Mouse (Mus musculus) fat pad, adult 2 months (tissue): ENCODE data around the gene Itpr1.

ENCODE experiments used
- DNase-seq: peaks from one replicate; pipeline ENCODE4 v3.0.0-alpha.2; 2011; ENCODE audit warnings: low read depth, low spot score; ENCODE audit errors: extremely low read depth

Gene Itpr1

DNA sequence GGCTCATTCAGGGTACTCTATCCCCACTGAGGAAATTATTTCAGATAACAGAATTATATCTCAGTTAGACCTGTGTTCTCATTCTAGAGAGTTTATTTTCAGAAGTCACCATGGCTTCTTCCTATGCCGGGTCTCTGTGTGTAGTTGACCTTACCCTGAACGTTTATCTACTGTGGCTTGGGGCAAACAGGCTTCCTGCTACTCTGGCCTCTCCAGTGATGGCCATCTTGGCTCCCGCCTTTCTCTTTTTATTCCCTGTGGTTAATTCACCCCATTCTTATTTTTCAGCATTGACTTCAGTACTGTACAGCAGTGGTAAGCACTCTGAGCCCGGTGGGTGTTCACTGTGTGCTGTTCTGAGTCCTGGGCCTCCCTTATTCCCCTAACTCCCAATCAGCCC is 25.1 kb downstream of the Itpr1 start:
- no peak for DNase-seq

GRCm38 (mm10) chr6:108239056-108239455 is 26.2 kb downstream of the Itpr1 start:
- DNase-seq: no peak

GRCm38 (mm10) chr6:108240004-108240403 is 27.1 kb downstream of the Itpr1 start:
- no peak for DNase-seq

GRCm38 (mm10) chr6:108240754-108241153 is 27.9 kb downstream of the Itpr1 start:
- DNase-seq: no peak

DNA sequence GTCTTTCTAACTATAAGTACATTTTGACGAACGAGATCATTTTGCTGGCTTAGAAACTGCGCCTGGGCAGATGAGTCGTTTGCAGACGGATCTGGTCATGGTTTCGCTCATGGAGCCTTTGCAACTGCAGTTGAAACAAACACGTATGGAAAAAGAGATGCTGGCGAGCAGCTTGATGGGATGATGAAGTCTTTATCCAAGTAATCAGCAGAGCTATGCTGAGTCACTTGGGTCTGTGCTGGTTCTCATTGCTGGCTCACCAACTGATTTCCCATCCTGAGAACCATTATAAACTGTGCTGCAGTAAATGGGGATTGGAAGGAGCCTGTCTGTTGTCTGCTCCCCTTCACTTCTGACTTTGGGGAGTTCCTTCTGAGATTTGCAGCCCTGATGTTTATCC is 31.7 kb downstream of the Itpr1 start:
- DNase-seq: no peak

DNA sequence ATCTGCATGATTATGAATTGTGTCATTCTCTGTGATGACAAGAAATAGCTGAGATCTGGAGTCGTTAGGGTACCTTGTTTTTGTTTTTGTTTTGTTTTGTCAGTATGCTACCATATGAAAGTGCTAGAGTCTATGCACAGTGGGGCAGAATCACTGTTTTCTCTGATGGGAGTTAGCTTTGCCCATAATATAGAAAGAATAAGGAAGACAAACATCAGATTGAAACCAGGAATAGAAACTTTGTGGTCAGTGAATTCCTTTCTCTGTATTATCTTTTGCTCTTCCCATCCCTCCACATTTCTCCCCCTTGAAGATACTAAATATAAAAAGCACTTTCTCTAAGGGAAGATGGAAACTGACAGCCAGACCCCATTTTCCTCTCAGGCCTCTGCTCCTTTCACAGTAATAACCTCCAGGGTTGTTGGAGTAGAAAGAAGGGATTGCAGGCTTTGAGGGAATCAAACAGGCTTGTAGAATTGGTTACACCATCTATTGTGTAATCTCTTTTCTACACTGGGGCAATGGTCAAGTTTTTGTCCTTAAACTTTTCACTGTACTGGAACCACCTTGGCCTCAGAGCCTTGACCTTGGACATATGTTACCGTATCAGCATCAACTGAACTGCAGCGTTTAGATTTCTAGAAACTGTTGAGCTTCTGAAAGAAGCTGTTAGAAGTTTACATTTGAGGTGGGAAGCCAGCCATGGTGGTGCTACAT is 33.6 kb downstream of the Itpr1 start:
- no peak for DNase-seq

DNA sequence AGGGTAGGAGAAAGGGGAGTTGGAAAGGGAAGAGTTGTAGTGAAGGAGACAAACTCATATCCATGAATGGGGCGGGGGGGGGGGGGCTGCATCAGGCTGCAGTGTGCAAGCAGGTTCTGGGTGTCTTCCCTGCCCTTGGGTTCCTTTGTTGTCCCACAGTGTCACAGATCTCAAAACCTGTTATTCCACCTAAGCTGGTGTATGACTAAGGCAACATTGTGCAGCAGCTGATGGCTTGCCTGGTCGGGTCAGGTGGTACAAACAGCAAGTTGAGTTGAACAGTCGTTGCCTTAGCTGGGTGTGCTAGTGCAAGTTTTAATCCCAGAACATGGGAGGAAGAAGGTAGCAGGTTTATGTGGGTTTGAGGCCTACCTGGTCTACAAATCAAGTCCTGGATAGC is 34.3 kb downstream of the Itpr1 start:
- no peak for DNase-seq

GRCm38 (mm10) chr6:108248519-108248918 is 35.6 kb downstream of the Itpr1 start:
- no peak for DNase-seq

- no peak for DNase-seq
These were observed 36.4 kb downstream of the Itpr1 start for GRCm38 (mm10) chr6:108249031-108249917.

DNA sequence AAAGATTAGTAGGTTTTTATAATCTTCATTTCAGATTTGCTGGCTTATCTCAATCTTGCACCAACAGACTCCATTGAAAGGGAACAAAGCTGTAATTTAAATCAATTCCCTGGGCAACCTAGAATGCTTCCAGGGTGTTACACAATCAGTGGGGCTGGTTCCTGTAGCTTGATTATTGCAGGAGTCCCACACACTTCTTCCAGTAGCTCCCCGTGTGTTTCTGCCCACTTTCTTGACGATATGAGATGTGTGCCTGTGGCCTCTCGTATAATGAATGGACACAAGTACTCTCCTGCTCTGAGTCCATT is 37.0 kb downstream of the Itpr1 start:
- no peak for DNase-seq

GRCm38 (mm10) chr6:108250416-108250815 is 37.5 kb downstream of the Itpr1 start:
- DNase-seq: no peak

- DNase-seq: no peak
These were observed 39.9 kb downstream of the Itpr1 start for GRCm38 (mm10) chr6:108252565-108253360.

DNA sequence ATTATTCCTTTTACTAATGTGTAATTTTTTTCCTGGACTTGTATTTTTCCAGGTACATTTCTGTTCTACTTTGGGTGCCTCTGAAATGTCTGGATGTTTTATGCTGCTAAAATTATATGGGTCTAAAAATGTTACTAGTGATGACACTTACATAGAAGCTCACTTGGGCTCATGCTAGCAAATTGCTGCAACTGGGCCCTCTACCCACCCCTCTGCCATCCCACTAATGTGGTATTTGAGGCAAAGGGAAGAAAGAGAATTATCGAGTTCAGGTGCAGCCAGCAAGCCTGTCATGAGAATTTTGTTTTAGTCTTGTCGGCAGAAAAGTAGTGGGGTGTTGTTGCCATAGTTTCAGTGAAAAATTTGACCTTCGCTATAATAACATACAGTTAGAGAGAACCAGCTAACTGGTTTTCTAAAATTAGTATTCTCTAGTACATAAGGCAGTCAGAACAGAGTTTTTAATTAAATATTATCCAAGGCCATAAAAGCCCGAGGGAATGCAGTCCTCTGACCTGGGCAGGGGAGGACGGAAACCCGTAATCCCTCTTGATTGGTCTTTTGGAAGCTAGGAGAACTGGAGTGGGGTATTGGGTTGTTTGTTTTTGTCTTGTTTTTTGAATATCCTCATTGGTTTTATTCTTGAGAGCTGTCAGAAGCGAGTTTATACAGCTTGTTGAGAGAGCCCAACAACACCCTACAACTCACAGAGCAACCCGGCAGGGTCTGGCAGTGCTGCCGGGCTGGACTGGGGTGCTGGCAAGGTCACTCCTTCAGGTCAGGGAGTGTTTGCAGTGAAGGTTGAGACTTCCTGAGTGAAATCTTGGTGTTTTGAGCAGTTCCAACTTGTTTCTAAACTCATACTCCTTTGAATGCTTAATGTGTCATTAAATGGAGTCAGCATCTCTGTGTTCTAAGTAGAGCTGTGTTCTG is 41.5 kb downstream of the Itpr1 start:
- DNase-seq: no peak

DNA sequence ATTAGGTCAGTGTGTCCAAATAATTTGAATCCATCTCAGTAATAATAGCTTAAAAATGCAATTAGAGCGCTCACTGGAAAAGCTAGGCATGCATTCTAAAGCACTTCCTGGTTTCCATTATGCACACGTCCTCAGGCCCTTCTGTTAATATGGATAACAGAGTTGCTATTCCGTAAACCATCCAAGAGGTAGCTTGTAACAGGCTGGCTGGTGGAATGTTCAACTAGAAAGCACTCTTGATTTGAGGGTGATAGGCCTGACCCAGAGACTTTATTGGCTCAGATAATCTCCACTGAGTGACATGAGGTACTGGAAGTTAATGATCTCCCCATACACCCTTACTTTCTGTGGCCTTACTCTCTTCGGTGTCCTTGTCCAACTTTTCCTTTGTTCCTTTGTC is 43.0 kb downstream of the Itpr1 start:
- DNase-seq: no peak

DNA sequence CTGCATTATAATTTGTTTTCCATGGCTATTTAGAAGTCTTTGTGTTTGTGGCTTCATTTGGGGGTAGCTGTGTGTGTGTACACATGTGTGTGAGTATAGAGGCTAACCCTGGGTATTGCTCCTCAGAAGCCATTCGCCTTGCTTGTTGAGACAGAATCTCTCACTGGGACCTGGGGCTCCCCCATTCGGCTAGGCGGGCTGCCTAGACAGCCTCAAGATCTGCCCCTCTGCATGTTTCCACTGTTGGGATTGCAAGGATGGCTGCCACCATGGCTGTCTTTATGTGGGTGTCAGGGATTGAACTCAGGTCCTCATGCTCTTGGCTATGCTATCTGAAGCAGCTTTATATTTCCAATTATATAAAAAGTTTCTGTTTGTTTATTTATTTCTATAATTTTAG is 44.3 kb downstream of the Itpr1 start:
- no peak for DNase-seq

DNA sequence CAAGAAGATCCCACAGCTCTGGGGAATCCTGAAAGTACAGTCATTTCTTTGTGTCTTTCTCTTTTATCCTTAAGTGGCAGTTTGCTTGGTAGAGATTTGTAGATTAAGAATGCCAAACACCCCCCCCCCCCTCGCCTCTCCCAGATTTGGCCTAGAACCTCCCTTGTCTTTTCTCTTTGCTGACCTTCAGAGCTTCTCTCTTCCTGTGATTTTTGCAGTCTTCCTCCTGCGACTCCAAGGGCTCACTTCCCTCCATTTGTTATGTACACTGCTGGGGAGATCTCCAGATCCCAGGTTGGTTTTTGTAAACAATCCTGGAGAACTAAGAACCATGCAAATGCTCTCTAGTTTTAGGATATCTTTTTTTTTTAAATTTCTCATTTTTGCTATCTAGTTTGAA is 45.7 kb downstream of the Itpr1 start:
- no peak for DNase-seq

DNA sequence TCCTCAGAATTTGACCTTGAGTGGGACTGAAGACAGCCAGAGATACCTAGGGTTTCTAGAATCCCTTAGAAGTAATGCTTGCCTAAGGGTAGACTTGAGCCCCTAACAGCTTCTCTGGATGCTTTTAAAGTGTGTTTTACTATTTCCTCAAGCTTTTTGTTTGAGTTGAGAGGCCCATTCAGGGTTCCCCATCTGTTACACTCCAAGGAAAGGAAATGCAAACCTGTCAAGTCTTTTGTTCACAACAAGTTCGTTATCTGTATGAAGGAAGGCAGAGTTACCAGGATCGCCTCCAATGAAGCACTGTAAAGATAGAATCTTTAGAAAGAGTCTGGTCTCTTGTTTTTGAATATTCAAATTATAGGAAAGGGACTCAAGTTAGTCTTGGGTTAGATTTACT is 46.8 kb downstream of the Itpr1 start:
- no peak for DNase-seq

DNA sequence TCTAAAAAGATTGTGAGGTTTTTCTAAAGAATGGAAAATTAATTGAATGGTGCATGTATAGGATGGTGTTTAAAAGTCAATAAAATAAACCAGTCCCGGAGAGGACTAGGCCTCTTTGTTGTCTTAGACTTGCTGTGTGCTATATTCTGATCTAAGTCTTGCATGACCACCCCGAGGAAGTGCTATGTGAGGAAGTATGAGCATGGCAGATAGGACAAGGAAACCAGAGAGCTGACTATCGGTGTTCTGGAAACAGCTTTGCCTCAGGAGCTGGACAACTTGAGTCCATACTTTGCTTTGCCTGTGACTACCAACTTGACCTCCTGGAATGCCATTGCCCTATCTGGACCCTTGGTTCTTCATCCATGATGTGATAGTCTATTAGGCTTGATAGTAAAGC is 48.6 kb downstream of the Itpr1 start:
- DNase-seq: no peak

GRCm38 (mm10) chr6:108264164-108264563 is 51.3 kb downstream of the Itpr1 start:
- no peak for DNase-seq

DNA sequence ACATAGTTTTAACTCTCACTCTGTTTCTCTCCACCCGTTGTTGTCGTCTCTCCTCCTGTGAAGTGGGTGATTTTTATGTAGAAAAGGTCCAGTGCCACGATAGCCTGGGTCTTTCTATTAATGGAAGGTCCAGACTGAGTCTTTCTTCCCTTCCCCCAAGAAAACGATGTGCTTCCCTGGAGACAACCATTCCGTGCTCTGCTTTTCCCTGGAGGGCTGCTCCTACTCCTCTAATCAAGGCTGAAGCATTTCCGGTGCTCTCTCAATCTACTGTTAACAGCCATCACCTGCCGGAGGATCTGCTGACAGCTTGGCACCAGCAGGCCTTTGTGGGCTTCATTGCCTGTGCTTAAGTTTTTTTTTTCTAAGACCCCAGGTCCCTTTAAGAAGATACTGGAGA is 60.6 kb downstream of the Itpr1 start:
- DNase-seq: no peak
